Mouse (Mus musculus): ENCODE results near the gene Bace1.

Gene Bace1

GRCm38 (mm10) chr9:45905196-45905595 lies 66.8 kb downstream of the Bace1 start:
- DNase-seq (ENCODE audit: low spot score in 2 of 2): no peak

- DNase-seq (ENCODE audit: low spot score in 2 of 2): no peak
These were observed 67.4 kb downstream of the Bace1 start for GRCm38 (mm10) chr9:45905811-45906237.

- DNase-seq (ENCODE audit: low spot score in 2 of 2): peak; percentile 82 to 92
These were observed 68.1 kb downstream of the Bace1 start, which contains the start of the genes Pcsk7 and Rnf214 for GRCm38 (mm10) chr9:45906355-45907077. Gene Pcsk7 (plus strand): TSS chr9:45906497. Gene Rnf214 (minus strand): TSS chr9:45906911.

- no peak for DNase-seq (ENCODE audit: low spot score in 2 of 2)
These were observed 68.7 kb downstream of the Bace1 start for GRCm38 (mm10) chr9:45907078-45907428.

GRCm38 (mm10) chr9:45910995-45911394 lies 72.6 kb downstream of the Bace1 start:
- DNase-seq (ENCODE audit: low spot score in 2 of 2): no peak

GRCm38 (mm10) chr9:45911673-45912072 lies 73.3 kb downstream of the Bace1 start:
- peak in 1 of 2 experiments; percentile 57 for DNase-seq (ENCODE audit: low spot score in 2 of 2)
